Mouse (Mus musculus) ovary, postnatal 14 days (tissue): ENCODE results near the gene Filip1l.

Source experiments
- DNase-seq: peaks from one replicate; pipeline ENCODE4 v3.0.0; 2022; ENCODE audit warnings: low spot score

Filip1l gene

DNA sequence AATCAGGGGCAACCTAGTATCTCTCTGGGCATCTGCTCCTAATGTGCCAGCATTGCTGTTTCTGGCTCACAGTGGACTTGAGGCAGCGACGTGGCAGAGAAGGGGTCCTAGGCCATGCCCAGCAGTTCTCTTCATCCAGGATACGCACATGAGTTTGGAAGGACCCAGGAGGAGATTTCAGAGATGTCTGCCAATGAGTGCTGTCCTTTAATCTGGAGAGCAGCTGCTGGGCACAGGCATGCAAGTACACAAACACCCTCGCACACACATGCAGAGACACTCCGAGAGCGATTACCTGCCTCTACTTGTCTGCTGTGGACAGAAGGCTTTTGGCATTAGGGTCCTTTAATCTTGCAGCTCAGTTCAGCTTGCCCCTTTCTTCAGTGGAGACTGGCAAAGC, at the start of gene Filip1l:
Filip1l (plus strand) TSS at position 343 of the 400 bp plus-strand sequence.
- no peak for DNase-seq

DNA sequence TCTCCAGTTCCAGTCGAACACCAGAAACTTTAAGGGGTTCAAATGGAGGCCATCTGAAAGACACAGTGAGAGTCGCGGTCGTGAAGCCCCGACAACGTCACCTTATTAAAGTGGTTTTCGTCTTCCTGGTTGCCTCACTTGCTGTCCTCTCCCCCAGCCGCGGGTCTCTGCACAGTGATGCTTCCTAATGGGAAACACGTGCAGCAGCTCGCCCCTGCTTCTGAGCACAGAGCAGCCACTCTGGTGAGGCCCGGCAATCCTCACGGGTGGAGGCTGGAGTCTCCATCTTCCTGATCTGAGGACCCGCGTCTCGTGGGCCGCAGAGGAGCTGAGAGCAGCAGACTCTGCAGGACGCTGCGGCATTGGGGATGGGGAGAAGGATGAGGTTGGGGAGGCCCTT, 49.2 kb upstream of the Filip1l start:
- no peak for DNase-seq

DNA sequence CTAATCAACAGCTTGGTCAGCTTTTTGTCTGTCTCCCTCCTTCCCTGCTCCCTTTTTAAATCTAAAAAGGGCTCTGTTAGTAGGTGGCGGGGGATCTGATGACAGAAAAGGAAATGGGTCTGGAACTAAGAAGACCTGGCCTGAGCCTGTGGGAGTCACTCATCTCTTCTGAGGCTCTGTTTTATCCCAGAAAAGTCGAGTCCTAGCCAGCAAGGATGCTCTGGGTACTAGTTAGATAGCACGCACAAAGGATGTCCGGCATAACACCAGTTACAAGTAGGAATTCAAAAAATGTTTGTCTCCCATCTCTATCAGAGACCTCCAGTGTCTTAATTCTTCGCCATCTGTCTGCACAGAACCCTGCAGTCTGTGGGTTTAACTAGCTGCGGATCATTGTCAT, 47.4 kb upstream of the Filip1l start:
- no peak for DNase-seq

DNA sequence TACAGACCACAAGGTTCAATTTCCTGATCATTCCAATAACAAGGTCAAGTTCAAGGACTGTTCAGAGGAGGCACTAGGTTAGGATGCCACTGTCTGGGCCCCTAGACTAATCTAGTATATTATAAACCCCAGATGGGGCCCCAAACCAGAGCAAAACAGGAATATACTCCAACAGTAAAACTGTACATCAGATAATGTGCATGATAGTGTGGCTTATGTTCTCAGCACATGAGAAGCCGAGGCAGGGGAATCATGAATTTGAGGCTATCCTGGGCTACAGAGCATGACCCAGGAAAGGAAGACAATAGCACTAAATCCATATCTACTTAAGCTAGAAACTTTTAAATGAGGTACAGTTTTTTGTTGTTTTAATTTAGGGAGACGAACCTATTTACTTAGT, 40.8 kb upstream of the Filip1l start:
- DNase-seq, result no peak

DNA sequence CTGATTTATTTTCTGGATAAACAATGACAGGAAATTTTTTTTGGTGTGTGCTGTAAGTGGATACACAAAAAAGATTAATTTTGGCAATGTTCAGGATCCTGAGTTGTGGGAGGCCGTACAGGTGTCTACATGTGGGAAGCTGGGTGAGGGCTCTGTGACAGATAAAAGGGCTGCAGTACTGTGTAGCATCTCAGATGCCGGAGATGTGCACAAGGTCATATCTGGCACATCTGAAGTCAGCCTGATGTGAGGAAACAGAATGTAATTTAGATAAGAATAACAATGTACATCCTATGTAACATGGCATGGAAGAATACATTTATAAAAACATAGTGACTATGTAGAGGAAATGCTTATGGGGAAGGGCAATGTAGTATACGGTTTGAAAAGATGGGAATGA, 39.4 kb upstream of the Filip1l start:
- DNase-seq, result no peak

DNA sequence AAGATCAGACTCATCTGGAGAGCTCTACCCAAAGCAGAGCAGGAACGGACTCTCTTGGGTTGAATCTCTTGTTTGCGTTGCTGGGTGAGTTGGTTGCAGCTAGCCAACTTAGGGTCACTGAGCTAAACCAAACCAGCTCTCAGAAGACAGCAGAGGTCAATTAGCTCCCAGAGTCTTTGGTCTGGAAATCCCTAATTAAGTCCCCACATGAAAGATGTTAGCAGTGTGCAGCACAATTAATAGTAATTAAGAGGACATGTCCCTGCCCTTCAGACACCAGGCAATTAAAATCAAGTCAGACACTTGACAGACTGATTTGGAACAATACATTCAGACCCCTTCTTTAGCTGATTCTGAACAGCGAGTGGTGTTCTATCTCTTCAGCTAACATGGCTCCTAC, 38.7 kb upstream of the Filip1l start:
- DNase-seq, result no peak

DNA sequence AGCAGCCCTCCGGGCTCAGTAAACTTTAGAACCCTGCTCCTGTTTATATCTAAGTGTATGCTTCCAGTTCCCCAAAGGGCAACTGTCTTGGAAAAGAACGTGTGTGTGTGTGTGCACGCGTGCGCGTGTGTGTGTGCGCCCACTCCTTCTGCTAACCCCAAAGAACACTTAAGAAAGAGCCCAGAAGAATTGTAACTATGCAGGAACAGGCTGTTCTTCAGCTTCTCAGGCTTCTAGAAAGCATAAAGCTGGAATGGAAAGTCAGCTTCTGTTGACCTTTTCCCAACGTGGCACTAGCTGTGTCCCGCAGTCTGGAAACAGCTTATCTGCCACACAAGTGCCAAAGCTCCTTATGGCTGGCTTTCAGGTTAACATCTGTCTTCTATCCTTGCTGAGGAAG, 37.9 kb upstream of the Filip1l start:
- DNase-seq, result no peak

DNA sequence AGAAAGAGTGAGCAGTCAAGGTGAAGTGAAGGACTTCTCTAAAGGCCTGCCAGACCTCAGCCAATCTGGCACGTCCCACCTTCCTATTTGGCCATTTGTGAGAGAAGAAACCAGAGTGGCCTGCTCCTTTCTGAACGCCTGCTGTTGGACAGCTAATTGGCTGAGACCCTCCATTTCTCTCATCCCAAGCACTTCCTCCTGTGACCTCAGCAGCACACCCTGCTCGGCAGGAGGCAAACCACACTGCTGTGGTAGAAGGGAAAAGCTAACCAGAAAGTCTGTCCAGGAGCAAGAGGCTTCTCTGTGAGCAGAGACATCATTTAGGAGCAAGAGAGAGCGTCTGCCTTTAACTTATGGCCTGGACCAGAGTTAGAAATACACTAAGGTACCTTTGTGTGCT, 35.8 kb upstream of the Filip1l start:
- no peak for DNase-seq

DNA sequence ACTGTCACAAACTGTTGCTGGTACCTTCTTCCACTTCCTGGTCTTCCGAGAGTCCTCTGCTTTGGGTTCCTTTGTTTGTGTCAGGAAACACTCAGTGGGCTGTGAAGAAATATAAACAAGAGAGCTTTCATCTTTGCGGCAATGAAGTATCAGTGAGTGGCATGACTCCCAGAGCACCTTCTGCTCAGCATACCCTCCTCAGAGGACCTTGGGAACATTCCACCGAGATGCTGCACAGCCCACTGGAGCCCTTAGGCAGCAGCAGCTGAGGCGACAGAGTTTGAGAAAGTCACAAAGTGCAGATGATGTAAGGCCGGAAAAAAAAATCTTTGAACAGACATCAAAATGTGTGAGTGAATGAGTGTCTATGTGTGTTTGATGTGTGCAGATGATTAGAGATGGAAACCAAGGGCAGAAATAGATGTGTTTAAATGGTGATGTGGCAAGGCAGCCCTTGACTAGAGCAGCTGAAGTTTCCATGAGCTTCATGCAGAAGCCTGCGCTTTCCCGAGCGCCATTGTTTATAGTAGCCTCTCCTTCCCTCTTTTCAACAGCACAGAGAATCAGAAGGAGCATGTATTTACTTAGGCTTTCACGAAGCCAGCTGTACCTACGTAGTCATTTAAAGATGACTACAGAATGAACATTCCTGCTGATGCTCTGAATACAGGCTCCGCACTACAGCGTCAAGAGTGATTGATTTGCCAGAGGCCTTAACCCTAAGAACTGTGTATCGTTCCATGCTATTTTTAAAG, 34.8 kb upstream of the Filip1l start:
- no peak for DNase-seq

DNA sequence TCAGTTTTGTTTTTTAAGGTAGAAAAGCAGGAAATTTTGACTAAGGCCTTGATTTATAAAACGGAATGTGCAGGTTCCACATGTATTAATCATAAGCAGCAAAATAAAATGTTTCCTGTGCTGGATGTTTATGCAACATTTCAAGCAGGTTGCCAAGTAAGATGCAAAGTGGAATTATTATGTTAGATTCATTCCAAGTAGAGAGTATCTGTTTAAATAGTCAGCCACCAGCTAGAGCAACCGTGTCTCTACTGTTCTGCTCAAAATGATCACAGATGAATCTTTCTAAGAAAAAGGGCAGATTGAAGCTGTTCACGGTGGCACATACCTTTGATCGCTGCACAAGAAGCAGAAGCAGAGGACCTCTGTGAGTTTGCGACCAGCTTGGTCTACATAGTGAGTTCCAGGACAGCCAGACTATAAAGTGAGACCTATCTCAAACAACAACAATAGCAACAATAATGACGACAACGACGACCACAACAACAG, 34.2 kb upstream of the Filip1l start:
- DNase-seq, result no peak

DNA sequence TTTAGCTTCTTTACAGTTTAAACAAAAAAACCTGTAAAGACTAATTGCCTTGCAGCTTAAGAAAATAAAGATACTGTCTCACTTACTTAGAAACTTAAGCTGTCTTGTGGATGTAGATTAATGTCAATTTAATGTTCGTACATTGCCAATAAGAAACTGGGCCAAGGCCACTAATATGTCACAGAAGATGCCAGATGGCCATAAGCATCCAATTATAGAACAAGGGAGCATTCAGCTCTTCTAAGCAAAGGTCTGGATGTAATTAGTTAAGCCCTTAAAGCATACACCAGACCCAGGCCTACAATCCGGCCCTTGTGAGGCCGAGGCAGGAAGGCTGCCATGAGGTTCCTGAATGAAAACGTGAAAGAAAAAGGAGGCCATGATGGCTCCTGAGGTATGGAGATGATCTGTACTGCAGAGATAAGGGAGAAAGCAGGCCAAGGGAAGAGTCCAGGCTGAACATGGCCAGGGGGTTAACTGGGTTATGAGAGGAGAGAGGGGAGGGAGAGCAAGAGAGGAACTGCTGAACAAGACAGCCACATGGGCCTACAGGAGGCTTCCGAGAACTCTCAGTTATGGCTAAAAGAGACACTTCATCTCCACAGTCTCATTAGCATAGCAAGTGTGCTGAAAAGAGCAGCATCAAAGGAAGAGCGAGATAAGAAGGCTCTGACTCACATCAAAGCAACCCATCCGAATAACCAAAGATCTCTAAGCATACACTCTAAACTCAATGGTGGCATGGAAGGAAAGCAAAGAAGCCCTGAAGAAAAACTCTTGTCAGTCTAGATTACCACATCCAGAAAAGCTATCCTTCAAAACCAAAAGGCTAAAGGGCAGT, 33.4 kb upstream of the Filip1l start:
- DNase-seq, result no peak

DNA sequence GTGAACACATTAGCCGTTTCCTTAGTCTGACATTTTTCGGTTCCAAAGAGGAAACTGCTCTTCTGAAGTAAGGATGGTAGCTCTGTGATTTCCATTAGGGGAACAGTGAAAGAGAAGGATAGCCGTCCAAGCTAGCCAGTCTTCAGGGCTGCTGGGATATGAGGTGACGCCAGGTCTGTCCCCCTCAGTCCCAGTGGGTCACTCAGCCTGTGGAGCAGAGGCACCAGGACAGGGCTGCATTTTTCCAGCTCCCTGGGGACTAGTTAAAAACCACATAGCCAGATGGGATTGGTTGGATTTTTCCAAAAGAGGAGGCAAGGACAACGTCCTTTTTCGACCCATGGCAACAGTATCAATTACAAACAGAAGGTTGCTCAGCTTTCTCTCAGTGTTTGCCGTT, 25.9 kb upstream of the Filip1l start:
- no peak for DNase-seq

DNA sequence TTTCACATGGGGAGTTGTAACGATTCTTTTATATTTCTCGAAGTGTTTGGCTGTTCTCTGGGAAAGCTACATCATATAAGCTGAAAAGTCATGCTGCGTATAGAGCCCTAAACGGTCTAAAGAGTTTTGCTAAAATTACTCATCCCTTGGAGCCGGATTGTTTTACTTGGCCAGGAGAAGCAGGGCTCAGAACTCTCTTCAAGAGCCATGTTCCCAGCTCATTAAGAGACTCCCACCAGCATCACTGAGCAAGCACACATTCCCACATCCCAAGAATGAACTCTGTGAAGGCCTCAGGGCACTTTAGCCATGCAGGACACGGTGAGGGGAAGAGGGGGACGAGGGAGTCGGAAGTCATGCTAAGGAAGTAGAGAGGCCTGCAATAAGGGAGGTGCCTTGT, 23.9 kb upstream of the Filip1l start:
- no peak for DNase-seq

DNA sequence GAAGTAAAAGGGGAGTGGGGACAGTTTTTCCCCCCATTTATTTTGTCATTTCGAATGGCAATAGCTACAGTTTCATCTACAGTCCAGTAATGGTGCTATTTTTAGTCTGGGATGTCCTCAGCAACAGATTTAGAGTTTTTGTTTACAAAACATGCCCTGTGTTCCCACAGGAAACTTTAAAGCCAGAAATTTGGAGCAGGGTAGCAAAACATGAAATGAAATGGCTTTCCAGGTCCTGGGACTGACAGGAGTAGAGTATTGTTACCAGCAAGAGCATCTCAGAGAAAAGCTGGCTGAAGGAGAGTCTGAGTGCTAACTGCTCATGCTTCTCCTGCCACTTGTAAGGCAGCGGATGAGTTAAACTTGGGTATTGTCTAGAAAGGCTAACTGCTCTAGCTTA, 22.8 kb upstream of the Filip1l start:
- DNase-seq, result no peak

DNA sequence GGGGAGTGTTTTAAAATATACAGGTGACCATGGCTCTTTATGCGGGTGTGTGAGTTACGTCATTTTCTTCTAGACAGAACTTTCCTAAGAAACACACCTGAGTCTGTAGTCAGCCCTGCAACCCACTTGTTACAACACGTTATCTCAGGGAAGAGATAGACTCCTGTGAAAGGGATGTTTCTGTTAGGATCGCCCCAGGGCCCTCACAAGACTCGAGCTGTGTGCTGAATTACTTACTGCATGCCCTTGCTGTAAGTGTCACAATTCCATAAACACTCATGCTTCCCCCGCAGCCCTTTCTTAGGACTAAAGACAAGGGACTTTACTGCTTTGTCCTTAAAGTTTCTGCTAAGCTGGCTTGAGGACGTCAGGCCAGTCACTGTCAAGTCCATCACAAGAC, 20.6 kb upstream of the Filip1l start:
- DNase-seq, result no peak

DNA sequence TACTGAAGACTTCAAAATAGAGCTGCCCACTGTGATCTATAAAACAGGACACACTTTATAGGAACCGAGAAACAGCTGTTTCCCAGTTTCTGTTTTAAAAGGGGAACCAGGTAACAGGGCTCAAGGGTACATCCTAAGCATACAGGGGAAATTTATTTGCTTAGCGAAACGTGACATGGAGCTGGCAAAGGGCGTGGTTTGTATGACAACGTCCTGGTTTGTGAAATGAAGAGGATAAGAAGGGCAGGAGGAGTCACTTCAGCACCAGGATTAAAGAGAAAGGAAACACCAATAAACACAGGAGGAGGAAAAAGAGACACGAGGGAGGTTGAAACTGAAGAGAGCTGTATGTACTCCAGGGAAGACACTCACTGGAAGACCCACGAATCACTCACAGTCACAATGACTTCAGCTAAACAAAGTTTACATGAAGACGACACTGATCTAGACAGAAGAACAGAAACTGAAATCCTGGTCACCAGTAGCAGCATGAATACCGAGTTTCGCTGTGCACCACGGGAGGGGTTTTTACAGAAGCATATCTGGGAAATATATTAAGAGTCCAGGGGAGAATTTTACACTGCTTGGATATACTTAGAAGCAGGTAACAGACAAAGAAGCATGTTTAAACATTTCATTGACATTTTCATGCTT, 16.0 kb upstream of the Filip1l start:
- DNase-seq, result no peak

DNA sequence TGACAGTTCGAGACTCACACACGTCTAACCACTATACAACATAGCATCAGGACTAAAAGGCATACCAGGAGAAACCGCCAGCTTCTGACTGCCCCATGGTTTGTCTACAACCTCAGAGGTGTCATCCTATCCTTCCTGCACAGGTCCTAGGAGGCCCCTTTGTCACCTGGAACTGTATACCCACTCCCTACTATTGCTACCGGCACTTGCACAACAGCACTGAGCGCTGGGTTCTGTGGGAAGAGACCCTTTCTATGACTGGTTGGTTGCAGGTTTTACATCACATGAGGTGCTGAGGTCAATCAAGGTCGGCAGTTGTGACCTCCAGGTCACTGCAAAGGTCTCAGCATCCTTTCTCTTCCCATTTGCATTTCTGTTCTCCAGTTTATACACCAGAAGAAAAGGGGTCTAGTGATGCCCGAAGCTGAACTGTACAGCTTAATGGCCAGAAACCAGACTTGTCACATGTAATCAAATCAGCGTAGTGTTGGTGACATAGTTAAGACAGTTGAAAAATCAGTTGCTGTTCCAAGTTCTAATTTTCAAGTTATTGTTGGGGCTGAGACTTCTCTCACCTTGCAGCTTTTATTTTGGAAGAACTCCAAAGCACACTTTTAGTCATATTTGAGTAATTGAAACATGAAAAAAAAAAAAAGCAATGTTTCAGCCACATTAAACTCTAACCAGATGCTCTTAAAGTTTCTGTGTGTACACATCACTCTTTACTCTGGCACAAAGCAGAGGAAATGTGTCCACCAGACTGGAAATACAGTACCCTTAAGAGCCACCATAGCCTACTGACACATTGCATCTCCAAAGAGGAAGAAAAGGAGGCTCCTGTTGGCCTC, 12.9 kb upstream of the Filip1l start:
- DNase-seq, result no peak

DNA sequence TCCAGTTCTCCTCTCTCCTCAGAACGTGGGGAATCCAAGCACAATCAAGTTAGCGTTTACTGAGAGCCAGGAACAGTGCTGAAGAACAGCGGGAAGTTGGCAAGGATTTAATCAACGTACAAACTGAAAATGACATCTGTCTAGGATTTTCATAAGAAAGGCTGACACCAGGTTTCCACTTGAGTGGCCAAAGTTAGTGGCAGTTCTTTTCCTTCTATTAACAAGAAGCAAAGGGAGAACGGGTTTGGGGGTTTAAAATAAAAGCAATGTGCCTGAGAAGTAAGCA, 12.3 kb upstream of the Filip1l start:
- no peak for DNase-seq

DNA sequence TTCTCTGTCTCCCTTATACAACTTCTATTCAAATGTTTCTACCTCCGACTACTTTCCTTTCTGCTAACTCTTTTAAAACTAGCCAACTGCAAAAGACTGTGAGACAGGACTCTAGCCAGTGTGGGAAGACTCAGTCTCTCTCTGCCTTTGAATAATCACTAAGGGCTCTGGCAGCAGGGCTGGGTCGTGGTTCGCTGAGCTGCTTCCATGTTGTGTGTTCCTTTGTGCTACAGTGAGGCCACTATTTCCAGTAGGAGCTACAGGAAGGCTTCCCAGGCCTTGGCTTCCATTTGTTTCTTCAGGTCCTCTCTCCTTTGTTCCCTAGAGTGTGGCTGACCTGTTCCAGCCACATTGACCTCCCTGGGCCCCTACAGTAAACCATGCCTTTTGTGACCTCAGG, 6.6 kb upstream of the Filip1l start:
- no peak for DNase-seq

DNA sequence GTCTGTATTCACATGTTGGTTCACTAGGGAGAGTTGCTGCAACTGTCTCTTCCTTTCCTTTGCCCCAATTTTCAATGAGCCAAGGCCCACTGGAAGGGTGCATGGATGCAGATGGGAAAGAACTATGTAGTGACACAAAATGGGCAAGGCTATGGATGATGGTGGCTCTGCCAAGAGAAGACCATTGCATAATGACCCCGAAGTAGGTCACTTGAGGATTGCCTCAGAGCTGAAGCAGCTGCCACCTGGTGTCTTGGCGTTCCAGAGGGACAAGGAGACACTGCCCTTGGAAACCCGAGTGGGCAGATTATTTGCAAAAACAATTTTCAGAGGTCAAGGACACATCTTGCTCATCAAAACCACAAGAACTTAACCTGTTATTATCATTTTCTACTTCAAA, 3.9 kb upstream of the Filip1l start:
- no peak for DNase-seq

DNA sequence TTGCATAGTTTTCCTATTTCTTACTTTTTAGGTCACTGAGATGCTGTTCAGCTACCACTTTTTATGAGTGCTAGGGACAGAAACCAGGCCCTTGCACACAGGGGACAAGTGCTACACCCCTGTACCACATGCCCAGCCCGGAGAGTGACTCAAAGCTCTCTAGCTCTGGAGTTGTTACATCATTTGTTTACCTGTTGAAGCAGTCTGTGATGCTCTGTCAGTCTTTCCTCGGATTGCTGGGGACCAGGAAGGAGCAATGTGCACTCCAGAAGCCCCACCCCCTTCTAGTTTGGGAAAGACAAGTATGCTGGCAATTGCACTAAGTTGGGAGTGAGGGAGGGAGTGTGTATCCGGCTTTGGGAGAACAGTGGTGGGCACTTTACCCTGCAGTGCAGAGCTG, 3.2 kb upstream of the Filip1l start:
- DNase-seq, result no peak

DNA sequence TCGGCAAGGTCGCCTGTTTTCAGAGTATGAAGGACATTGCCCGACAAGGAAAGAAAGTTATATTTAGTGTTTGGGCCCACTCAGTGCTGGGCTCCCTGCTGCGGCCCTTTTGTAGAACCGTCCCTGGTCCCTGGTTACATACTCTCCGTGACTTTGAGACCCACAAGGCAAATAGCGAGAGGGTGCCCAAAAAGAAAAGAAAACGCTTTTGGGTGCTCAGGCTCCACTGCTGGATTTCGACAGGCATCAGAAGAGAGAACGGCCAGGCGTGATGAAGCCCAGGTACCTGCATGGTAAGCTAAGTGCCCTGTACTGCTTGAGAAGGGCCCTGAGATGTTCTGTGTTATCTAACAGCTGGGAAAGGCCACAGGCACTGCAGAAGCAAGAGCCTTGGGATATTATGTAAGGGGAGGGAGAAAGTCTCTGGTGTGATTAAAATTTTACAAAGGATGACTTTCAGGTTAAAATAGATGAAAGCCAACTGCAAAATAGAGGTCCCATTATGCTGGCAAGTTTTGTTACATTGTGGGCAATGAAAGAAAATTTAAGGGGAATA, 351 bp downstream of the Filip1l start:
- no peak for DNase-seq
